Mouse (Mus musculus) brain, adult 2 months (tissue): ENCODE measurements at regions not wholly inside any gene's neighbourhood (a gene's known extent, or its start where the extent isn't known, plus 50 kb on each side); places are given as distances from the start of the nearest gene placed in this dataset.
A peak's percentile ranks its signal among the peaks of the same experiment; 100 is the strongest.
"Not testable (repeated sequence)": the region's sequence is repeated elsewhere in the genome, so short reads cannot be mapped to it uniquely, and the experiment has no call there.

Experiments used
- DNase-seq: peaks from one replicate; pipeline ENCODE4 v3.0.0; 2011; ENCODE audit warnings: low read depth, low spot score

GRCm38 (mm10) chr12:3188734-3189275, 121.0 kb downstream of the Rab10 start:
- DNase-seq, result not testable (repeated sequence)

GRCm38 (mm10) chr12:3188137-3188536, 121.6 kb downstream of the Rab10 start:
- DNase-seq, result no peak

- no peak for DNase-seq
Observed at GRCm38 (mm10) chr12:3173325-3173724, 136.4 kb downstream of the Rab10 start.

- not testable (repeated sequence) for DNase-seq
Observed at GRCm38 (mm10) chr12:3169705-3170287, 140.0 kb downstream of the Rab10 start.

GRCm38 (mm10) chr12:3161666-3162065, 148.1 kb downstream of the Rab10 start:
- peak; percentile 2 for DNase-seq

GRCm38 (mm10) chr12:3158771-3159170, 151.0 kb downstream of the Rab10 start:
- not testable (repeated sequence) for DNase-seq

- not testable (repeated sequence) for DNase-seq
Observed at GRCm38 (mm10) chr12:3153705-3154104, 156.1 kb downstream of the Rab10 start.

- not testable (repeated sequence) for DNase-seq
Observed at GRCm38 (mm10) chr12:3132553-3132952, 177.2 kb downstream of the Rab10 start.

- DNase-seq, result not testable (repeated sequence)
Observed at GRCm38 (mm10) chr12:3131149-3131751, 178.5 kb downstream of the Rab10 start.

GRCm38 (mm10) chr12:3127336-3127735, 182.4 kb downstream of the Rab10 start:
- DNase-seq, result not testable (repeated sequence)

GRCm38 (mm10) chr12:3124036-3124435, 185.7 kb downstream of the Rab10 start:
- DNase-seq, result no peak

- peak; percentile 16 for DNase-seq
Observed at GRCm38 (mm10) chr12:3110589-3110988, 199.2 kb downstream of the Rab10 start.

- DNase-seq, result not testable (repeated sequence)
Observed at GRCm38 (mm10) chr12:3109671-3110070, 200.1 kb downstream of the Rab10 start.

- DNase-seq, result not testable (repeated sequence)
Observed at GRCm38 (mm10) chr12:3101963-3102362, 207.8 kb downstream of the Rab10 start.

GRCm38 (mm10) chr12:3098175-3098574, 211.6 kb downstream of the Rab10 start:
- peak; percentile 5 for DNase-seq

GRCm38 (mm10) chr12:3094509-3094908, 215.3 kb downstream of the Rab10 start:
- no peak for DNase-seq

- not testable (repeated sequence) for DNase-seq
Observed at GRCm38 (mm10) chr12:3092974-3093373, 216.8 kb downstream of the Rab10 start.

GRCm38 (mm10) chr12:3049546-3049945, 260.2 kb downstream of the Rab10 start:
- not testable (repeated sequence) for DNase-seq

- DNase-seq, result not testable (repeated sequence)
Observed at GRCm38 (mm10) chr12:3018446-3018845, 291.3 kb downstream of the Rab10 start.

- DNase-seq, result not testable (repeated sequence)
Observed at GRCm38 (mm10) chr12:3016777-3017176, 293.0 kb downstream of the Rab10 start.
